29 mouse cellular contexts compared by ENCODE assay signal in genomic region chr1:137355941-137356512, GRCm38 (mm10).
A peak's percentile ranks its signal among the peaks of the same experiment; 100 is the strongest.
DNase-seq lines count a peak whose midpoint lies in the region; ATAC-seq and TF ChIP-seq lines count a peak whose summit lies in the region.
"Had no signal": no experiment of that assay in that cellular context is flagged by ENCODE, and none has a peak within 500 bp of the region (broad histone marks: within the 10 kb centered on the region; RNA-seq: fewer than 3 reads in every experiment).

No protein-coding gene starts in this region.

- no peak overlapping the region for H3K9ac ChIP-seq in hindbrain, embryonic 12.5 days
- H3K9ac ChIP-seq in hindbrain, embryonic 11.5 days (ENCODE audit: low read depth, low read length), result no peak overlapping the region
- no peak overlapping the region for H3K9ac ChIP-seq in midbrain, postnatal 0 days (replicated peaks; ENCODE audit: low read length, poor library complexity, severe bottlenecking)
- no peak overlapping the region for H3K9ac ChIP-seq in midbrain, embryonic 11.5 days (ENCODE audit: low read length)
- H3K9ac ChIP-seq: embryonic facial prominence, embryonic 12.5 days; forebrain, embryonic 12.5 days; forebrain, embryonic 15.5 days; heart, embryonic 12.5 days; heart, embryonic 15.5 days; hindbrain, embryonic 15.5 days had no signal

- 0 out of 2 replicates have a peak, but pooled peaks have one; percentile 52 for ATAC-seq in hindbrain, embryonic 12.5 days (ENCODE audit: low FRiP score)
- no peak for ATAC-seq in hindbrain, embryonic 11.5 days (ENCODE audit: low FRiP score)
- no peak for ATAC-seq in midbrain, postnatal 0 days (ENCODE audit: low FRiP score)
- ATAC-seq in midbrain, embryonic 11.5 days (ENCODE audit: low FRiP score), result no peak
- ATAC-seq: forebrain, embryonic 15.5 days; inflammation-experienced regulatory T-cells, adult 6 months had no signal

- no peaks in the 10 kb centered on the region for H3K27me3 ChIP-seq in hindbrain, embryonic 12.5 days
- no peaks in the 10 kb centered on the region for H3K27me3 ChIP-seq in hindbrain, embryonic 11.5 days (ENCODE audit: control insufficient read depth, insufficient read depth, low read length)
- H3K27me3 ChIP-seq in midbrain, postnatal 0 days (ENCODE audit: insufficient read depth, low read length), result no peaks in the 10 kb centered on the region
- no peaks in the 10 kb centered on the region for H3K27me3 ChIP-seq in midbrain, embryonic 11.5 days (ENCODE audit: control insufficient read depth, insufficient read depth, low read length)
- H3K27me3 ChIP-seq: CH12.LX; embryonic facial prominence, embryonic 12.5 days; forebrain, embryonic 12.5 days; forebrain, embryonic 15.5 days; heart, embryonic 12.5 days; heart, embryonic 15.5 days; hindbrain, embryonic 15.5 days had no signal

- no peak for TF ChIP-seq CTCF in midbrain, postnatal 0 days (IDR thresholded peaks at IDR 0.05)
- no peak for TF ChIP-seq CTCF in brain, embryonic 14.5 days (IDR thresholded peaks at IDR 0.05; ENCODE audit: borderline replicate concordance, extremely low read depth, insufficient read depth, insufficient read length)

- H3K27ac ChIP-seq in hindbrain, embryonic 12.5 days, result no peak overlapping the region
- H3K27ac ChIP-seq in hindbrain, embryonic 11.5 days (ENCODE audit: low read depth, low read length), result no peak overlapping the region
- no peak overlapping the region for H3K27ac ChIP-seq in midbrain, postnatal 0 days (ENCODE audit: low read depth, low read length)
- H3K27ac ChIP-seq in midbrain, embryonic 11.5 days (ENCODE audit: low read depth, low read length), result no peak overlapping the region
- H3K27ac ChIP-seq: embryonic facial prominence, embryonic 12.5 days; forebrain, embryonic 12.5 days; forebrain, embryonic 15.5 days; heart, embryonic 15.5 days; hindbrain, embryonic 10.5 days; hindbrain, embryonic 15.5 days had no signal

- no peaks in the 10 kb centered on the region for H3K9me3 ChIP-seq in hindbrain, embryonic 12.5 days (replicated peaks)
- H3K9me3 ChIP-seq in hindbrain, embryonic 11.5 days (ENCODE audit: control insufficient read depth, low read length), result no peaks in the 10 kb centered on the region
- no peaks in the 10 kb centered on the region for H3K9me3 ChIP-seq in midbrain, postnatal 0 days (ENCODE audit: low read length)
- H3K9me3 ChIP-seq in midbrain, embryonic 11.5 days (ENCODE audit: control insufficient read depth, low read length), result no peaks in the 10 kb centered on the region
- H3K9me3 ChIP-seq: embryonic facial prominence, embryonic 12.5 days; forebrain, embryonic 12.5 days; forebrain, embryonic 15.5 days; heart, embryonic 12.5 days; heart, embryonic 15.5 days; hindbrain, embryonic 10.5 days; hindbrain, embryonic 15.5 days had no signal

- 71% methylated on average over 4 of the region's 4 CpGs for WGBS in hindbrain, embryonic 12.5 days
- WGBS in hindbrain, embryonic 11.5 days, result 79% methylated on average over 4 of the region's 4 CpGs
- 65% methylated on average over 4 of the region's 4 CpGs for WGBS in midbrain, postnatal 0 days
- 86% methylated on average over 4 of the region's 4 CpGs for WGBS in midbrain, embryonic 11.5 days

- H3K4me3 ChIP-seq in hindbrain, embryonic 12.5 days, result no peak overlapping the region
- H3K4me3 ChIP-seq in hindbrain, embryonic 11.5 days (ENCODE audit: low read depth, low read length), result no peak overlapping the region
- H3K4me3 ChIP-seq in midbrain, postnatal 0 days (ENCODE audit: low read depth, low read length), result no peak overlapping the region
- no peak overlapping the region for H3K4me3 ChIP-seq in midbrain, embryonic 11.5 days (ENCODE audit: low read depth, low read length)
- H3K4me3 ChIP-seq: embryonic facial prominence, embryonic 12.5 days; erythroblast, embryonic 14.5 days; forebrain, embryonic 12.5 days; forebrain, embryonic 15.5 days; heart, embryonic 12.5 days; heart, embryonic 15.5 days; hindbrain, embryonic 10.5 days; hindbrain, embryonic 15.5 days had no signal

- no peaks in the 10 kb centered on the region for H3K36me3 ChIP-seq in hindbrain, embryonic 12.5 days
- no peaks in the 10 kb centered on the region for H3K36me3 ChIP-seq in hindbrain, embryonic 11.5 days (ENCODE audit: control insufficient read depth, insufficient read depth, low read length)
- no peaks in the 10 kb centered on the region for H3K36me3 ChIP-seq in midbrain, postnatal 0 days (ENCODE audit: insufficient read depth, low read length)
- no peaks in the 10 kb centered on the region for H3K36me3 ChIP-seq in midbrain, embryonic 11.5 days (ENCODE audit: control insufficient read depth, insufficient read depth, low read length)
- H3K36me3 ChIP-seq: embryonic facial prominence, embryonic 12.5 days; forebrain, embryonic 12.5 days; forebrain, embryonic 15.5 days; G1E; heart, embryonic 12.5 days; heart, embryonic 15.5 days; hindbrain, embryonic 10.5 days; hindbrain, embryonic 15.5 days had no signal

- TF ChIP-seq POLR2A in brain, embryonic 14.5 days (IDR thresholded peaks at IDR 0.05; ENCODE audit: borderline replicate concordance, extremely low read depth, insufficient read depth, insufficient read length, poor library complexity, severe bottlenecking), result no peak

- intact Hi-C loops in left cerebral cortex, postnatal 36 days (cut with DNase I), result no loop called here

- no peaks in the 10 kb centered on the region for H3K4me1 ChIP-seq in hindbrain, embryonic 12.5 days
- H3K4me1 ChIP-seq in hindbrain, embryonic 11.5 days (replicated peaks; ENCODE audit: control insufficient read depth, insufficient read depth, low read length), result no peaks in the 10 kb centered on the region
- H3K4me1 ChIP-seq in midbrain, postnatal 0 days (ENCODE audit: insufficient read depth, low read length), result no peaks in the 10 kb centered on the region
- no peaks in the 10 kb centered on the region for H3K4me1 ChIP-seq in midbrain, embryonic 11.5 days (ENCODE audit: control insufficient read depth, insufficient read depth, low read length)
- H3K4me1 ChIP-seq: embryonic facial prominence, embryonic 12.5 days; heart, embryonic 12.5 days; heart, embryonic 15.5 days had no signal

- no peak for DNase-seq in hindbrain, embryonic 11.5 days (ENCODE audit: low spot score)
- peak; percentile 24 for DNase-seq in midbrain, postnatal 0 days (ENCODE audit: low spot score)
- DNase-seq in midbrain, embryonic 11.5 days (ENCODE audit: low spot score, missing footprints), result no peak
- peak; percentile 45 for DNase-seq in brain, embryonic 14.5 days (ENCODE audit: low read depth)
- DNase-seq in retina, postnatal 1 day, result peak; percentile 84
- DNase-seq in left cerebral cortex, postnatal 36 days (ENCODE audit: low spot score in 2 of 2), result no peak
- DNase-seq: adrenal gland, adult 2 months; adrenal gland, postnatal 14 days; B cell, adult 2 months; cerebellum, adult 11-12 months; cerebellum, adult 8-10 months; cerebellum, postnatal 10 days; cerebellum, postnatal 36 days; gastrocnemius, postnatal 25 days; heart, adult 18-20 months; heart, postnatal 10 days; heart, postnatal 36 days had no signal

- no peak overlapping the region for H3K4me2 ChIP-seq in hindbrain, embryonic 12.5 days (replicated peaks)
- H3K4me2 ChIP-seq in hindbrain, embryonic 11.5 days (replicated peaks; ENCODE audit: low read depth, low read length), result no peak overlapping the region
- H3K4me2 ChIP-seq in midbrain, postnatal 0 days (ENCODE audit: low read depth, low read length, poor library complexity, severe bottlenecking), result no peak overlapping the region
- H3K4me2 ChIP-seq in midbrain, embryonic 11.5 days, result no peak overlapping the region
- H3K4me2 ChIP-seq: embryonic facial prominence, embryonic 12.5 days; forebrain, embryonic 12.5 days; forebrain, embryonic 15.5 days; heart, embryonic 12.5 days; heart, embryonic 15.5 days; hindbrain, embryonic 15.5 days had no signal

Comparison
In these comparisons a context has a peak if more than half of its experiments do, and no peak if none do; other contexts are left out.
1. DNase-seq: peak in midbrain, postnatal 0 days (single experiment), brain, embryonic 14.5 days (single experiment) and retina, postnatal 1 day (single experiment); none in hindbrain, embryonic 11.5 days (single experiment), midbrain, embryonic 11.5 days (single experiment) and left cerebral cortex, postnatal 36 days (0 of 2).